Mouse (Mus musculus): Measurements from ENCODE around the gene Hdac10.

- TF ChIP-seq TAL1 (IDR thresholded peaks at IDR 0.05; ENCODE audit: low read length) = no peak
- TF ChIP-seq GATA1 (IDR thresholded peaks at IDR 0.05; ENCODE audit: low read length) = no peak
Observed at GRCm38 (mm10) chr15:89147024-89147423, 18.5 kb upstream of the Hdac10 start.

Measured in erythroblast, embryonic 14.5 days (primary cell).